Mouse (Mus musculus): Measurements from ENCODE around the gene Rarres1.
A peak's percentile ranks its signal among the peaks of the same experiment; 100 is the strongest.

Gene Rarres1

GRCm38 (mm10) chr3:67492086-67492869 is 23.0 kb downstream of the Rarres1 start:
- DNase-seq = no peak

GRCm38 (mm10) chr3:67490156-67490555 is 25.2 kb downstream of the Rarres1 start:
- no peak for DNase-seq

GRCm38 (mm10) chr3:67485233-67485632 is 30.1 kb downstream of the Rarres1 start:
- DNase-seq = no peak

GRCm38 (mm10) chr3:67482400-67482799 is 32.9 kb downstream of the Rarres1 start:
- DNase-seq = no peak

GRCm38 (mm10) chr3:67479806-67480205 is 35.5 kb downstream of the Rarres1 start:
- no peak for DNase-seq

GRCm38 (mm10) chr3:67473438-67473837 is 41.9 kb downstream of the Rarres1 start:
- DNase-seq = no peak

- DNase-seq = no peak
These were observed 43.8 kb downstream of the Rarres1 start for GRCm38 (mm10) chr3:67471408-67472127.

- no peak for DNase-seq
These were observed 48.0 kb downstream of the Rarres1 start for GRCm38 (mm10) chr3:67467281-67467680.

GRCm38 (mm10) chr3:67466576-67466975 is 48.7 kb downstream of the Rarres1 start:
- DNase-seq = no peak

- DNase-seq = peak; percentile 59
These were observed 51.6 kb downstream of the Rarres1 start, which contains the start of gene Lxn for GRCm38 (mm10) chr3:67463450-67464372. Gene Lxn (minus strand): TSS chr3:67463926.

GRCm38 (mm10) chr3:67463001-67463400 is 52.3 kb downstream of the Rarres1 start:
- DNase-seq = no peak

- DNase-seq = no peak
These were observed 52.7 kb downstream of the Rarres1 start for GRCm38 (mm10) chr3:67462578-67462977.

- no peak for DNase-seq
These were observed 53.3 kb downstream of the Rarres1 start for GRCm38 (mm10) chr3:67462015-67462414.

- DNase-seq = no peak
These were observed 55.4 kb downstream of the Rarres1 start for GRCm38 (mm10) chr3:67459881-67460280.

- no peak for DNase-seq
These were observed 64.6 kb downstream of the Rarres1 start for GRCm38 (mm10) chr3:67450601-67451210.

GRCm38 (mm10) chr3:67449660-67450059 is 65.7 kb downstream of the Rarres1 start:
- no peak for DNase-seq

- no peak for DNase-seq
These were observed 68.2 kb downstream of the Rarres1 start for GRCm38 (mm10) chr3:67447143-67447542.

- no peak for DNase-seq
These were observed 81.3 kb downstream of the Rarres1 start for GRCm38 (mm10) chr3:67434011-67434410.

- peak; percentile 93 for DNase-seq
These were observed 85.3 kb downstream of the Rarres1 start, which contains the start of gene Gfm1 for GRCm38 (mm10) chr3:67429999-67430380. Gene Gfm1 (plus strand): TSS chr3:67430096.

GRCm38 (mm10) chr3:67429338-67429998 is 85.9 kb downstream of the Rarres1 start:
- peak; percentile 13 for DNase-seq
